Mouse (Mus musculus) heart, adult 11 months (tissue): Measurements from ENCODE around the gene Thsd7a.

Source experiments
- DNase-seq: peaks from one replicate; pipeline ENCODE4 v3.0.0; 2022

The Thsd7a gene

DNA sequence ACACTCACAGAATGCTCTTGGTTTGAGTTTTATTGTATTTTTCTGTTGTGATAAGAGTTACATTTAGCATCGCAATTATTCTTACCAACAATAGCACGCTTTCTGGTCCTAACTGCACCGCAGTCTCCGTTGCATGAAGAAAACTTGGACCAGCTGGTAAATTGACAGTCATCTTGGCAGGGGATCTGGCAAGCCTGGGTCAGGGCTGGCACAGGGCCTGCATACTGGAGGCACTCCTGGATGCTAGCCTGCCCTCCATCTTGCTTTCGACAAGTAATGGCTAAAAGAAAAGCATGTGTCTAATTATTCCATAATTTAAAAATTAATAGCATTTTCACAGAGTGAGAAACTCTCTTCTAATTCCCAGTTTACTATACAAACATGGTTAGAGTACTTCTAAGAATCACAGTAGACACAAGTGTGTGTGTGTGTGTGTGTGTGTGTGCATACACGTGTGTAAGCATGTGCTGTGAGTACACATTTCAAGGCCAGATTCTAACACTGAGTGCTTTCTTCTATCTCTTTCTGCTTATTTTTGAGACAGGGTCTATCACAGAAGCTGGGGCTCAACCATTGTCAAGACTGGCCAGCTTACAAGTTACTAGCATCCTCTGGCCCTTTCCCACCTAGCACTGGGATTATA is 368.0 kb downstream of the Thsd7a start:
- DNase-seq = peak; percentile 92

DNA sequence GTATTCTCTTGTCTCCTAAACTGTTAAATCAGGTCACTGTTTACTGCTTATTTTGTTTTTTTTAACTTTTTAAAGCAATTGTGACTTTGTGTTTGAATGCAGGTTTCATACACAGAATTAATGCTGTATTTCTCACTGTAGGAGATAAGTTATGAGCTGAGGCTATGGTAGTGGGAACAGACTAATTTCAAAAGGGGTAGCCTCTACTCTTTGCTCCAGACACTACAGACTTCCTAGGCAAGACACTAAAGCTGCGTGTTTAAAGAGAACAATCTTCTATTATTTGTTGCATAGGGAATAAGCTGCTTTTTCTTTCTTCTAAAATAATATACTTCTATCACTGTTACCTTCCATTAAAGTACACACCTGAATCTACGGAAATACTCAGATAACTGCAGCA is 368.5 kb downstream of the Thsd7a start:
- DNase-seq = no peak

DNA sequence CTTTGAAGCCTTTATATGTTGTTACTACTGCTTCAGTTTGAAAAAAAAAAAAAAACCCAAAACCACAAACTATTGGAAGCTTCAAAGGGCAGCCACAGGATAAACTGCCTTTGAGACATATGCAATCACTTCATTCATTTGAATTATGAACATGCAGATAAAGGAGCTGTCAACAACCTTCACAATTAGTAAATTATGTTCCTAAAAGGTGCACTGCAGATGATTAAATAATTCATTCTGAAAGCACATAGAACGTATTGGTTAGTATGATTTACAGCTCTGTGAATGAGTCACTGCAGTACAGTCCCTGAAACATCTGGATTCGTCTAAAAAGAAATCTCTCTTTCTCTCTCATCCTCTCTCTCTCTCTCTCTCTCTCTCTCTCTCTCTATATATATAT is 390.5 kb downstream of the Thsd7a start:
- no peak for DNase-seq

DNA sequence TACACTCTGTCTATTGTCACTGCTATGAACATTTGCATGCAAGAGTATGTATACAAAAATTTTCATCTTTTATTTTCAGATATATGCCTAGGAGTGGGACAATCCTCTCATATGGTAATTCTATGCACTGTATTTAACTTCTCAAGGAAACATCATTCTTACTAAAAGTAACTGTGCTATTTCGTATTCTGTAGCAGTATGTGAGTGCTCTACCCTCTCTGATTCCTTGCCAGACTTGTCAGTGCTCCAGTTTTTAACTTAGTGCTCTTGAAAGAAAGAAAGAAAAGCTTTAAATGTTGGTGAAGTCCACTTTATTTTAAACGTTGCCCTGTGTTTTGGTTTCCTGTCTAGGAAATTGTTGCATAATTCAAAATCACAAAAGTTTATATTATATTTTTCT is 395.6 kb downstream of the Thsd7a start:
- no peak for DNase-seq

DNA sequence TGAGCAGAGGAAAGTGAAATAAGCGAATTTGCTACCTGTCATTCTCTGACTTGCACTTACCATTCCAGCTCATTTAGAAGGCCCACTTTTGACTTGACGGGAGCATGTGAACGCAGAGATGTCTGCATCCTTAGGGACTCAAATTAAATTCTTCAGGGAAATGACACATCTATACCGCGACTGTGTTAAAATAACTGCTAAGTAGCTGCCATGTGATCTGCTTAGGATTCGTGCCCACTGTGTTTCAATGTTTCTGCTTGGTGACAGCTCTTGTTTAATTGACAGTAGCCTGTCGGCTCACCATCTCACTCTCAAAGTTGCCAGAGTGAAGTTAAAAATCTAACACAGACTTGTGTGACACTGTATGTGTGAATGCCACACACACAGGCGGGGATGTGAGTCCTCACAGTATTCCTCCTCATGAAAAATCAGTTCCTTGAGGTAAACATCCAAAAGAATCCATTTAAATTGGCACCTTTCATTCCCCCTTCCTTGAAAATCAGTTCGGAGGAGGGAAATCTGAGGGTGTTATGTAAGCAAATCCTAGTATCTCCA is 397.0 kb downstream of the Thsd7a start:
- no peak for DNase-seq

DNA sequence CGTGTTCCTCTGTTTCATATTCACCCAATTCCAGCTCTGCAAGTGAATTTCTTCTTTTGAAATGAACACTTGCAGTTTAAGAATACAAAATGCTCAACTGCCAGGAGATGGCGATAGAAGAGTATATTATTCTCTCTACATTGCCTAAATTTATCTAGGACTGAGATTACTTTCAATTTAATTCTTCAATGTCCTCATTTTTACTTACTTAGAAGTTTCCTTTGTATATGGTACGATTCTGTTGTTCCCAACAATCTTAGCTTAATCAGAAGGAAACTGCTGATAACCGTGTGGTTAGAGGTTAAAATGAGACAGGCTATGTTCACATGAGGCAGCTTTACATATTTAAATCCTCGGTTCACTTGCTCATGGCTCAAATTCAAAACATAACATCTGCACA is 398.5 kb downstream of the Thsd7a start:
- DNase-seq = no peak

DNA sequence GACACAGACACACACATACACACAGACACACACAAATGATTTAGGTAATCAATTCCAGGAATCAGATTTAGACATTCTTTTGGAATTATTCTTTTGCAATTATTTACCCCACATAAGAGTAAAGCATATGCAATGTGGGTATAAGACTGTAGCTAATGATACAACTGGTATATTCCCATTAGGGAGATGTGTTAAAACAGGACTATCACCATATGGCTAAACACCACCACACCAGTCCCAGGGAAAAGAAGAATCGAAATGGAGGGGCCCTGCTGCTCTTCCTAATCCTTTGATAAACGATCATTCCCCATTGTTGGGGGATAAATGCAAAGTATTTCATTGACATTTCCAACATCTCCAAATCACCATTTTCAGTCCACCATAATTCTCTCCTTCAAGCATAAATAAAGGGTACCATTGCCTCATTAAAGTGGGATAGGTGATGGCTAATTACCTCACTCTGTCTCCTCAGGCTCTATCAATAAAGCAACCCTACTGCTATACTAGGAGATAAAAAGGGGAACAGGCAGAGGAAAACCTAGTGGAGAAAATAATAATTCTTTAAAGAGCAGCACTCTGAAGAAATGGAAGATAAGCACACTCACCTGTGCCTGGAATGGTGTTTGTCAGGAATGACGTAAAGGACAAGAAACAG is 400.0 kb downstream of the Thsd7a start:
- DNase-seq = no peak

DNA sequence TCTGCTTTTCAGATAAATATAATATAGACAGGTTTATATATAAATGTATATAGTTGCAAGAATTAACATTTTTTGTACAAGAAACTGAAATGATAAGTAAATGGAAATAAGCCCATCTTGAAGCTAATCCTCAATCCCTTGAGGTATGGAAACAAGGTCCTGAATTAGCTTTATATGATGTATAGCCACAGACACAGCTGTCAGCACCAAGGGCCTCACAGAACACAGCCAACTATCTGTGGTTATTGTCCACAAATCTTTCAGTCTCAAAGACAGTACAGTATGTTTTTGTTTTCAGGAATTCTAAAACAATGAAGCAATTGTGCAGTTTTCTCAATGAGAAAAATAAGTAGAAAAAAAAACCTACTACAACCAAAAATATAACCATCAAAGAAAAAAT is 400.5 kb downstream of the Thsd7a start:
- no peak for DNase-seq

DNA sequence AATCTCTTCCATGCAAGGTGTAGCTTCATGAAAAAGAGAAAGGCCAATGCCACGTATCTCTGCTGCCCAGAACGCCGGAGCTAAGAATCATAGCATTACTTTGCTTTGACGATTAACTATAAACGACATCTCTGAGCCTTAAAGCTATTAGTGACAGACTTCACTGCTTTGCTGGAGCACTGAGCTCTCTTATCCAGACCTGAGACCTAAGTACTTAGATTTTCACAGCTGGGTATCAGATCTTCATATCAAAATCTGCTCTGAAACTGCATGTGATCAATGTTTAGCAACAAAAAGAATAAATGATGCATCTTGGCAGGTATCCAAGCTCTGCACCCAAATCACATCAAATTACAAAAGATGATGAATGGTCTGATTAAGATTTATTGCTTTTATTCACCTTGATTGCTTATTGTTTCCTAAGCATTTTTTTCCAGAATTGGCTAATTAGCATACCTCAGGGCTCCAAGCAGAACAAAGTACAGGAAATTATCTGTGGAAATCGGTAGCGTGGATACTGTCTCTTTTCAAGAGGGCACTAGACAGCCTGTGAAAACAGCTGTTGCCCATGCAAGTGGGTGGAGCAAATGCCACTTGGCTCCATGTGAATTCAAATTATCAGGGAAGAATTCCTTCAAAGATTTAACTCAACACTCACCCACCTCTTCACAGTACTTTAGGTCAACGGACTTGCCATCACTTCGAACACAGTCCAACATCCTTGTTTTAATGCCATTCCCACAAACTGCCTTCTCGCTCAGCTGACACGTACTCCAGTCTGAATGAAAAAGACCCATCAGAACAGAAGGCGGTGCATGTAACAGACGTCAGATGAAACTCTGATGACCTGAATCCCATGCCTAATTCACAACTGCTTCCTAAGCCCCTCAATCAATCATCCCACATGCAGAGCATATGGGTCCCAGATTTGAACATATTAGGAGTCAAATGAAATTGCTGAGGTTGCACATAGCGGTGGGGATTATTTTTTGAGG is 412.3 kb downstream of the Thsd7a start:
- no peak for DNase-seq

DNA sequence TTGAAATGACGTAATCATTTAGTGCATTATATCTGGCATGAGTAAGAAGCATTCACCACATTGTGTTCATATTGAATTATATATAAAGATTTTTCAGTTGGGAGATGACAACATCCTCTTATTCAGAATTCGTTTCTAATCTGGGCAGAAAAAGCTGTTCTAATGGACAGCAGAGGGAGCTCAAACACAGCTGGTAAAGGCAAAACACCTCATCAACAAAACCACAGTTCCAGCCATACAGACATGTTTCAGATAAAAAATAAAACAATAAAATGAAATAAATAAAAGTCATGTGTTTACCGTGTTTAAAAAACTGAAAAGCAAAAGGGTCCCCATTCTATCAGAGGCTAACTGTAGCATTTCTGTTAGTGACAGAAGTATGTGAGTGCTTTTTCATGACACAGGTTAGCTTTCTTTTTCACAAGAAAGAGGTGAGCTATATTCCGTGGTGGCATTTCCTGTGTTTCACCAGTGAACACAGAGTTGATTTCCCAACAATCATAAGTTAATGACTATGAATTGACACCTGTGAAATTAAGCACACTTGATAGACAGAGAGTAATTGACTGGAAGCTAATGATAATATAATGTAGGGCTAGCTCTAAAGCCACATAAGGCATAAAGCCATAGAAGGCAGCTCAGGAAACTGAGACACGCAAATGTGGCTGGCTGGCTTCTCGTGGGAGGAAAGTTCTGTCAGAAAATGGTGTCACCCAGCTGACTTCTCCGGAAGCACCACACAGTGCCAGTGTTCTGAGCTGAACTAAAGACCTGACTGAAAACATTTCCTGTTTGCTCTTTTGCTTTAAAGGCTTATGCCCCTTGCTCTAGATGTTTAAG is 433.9 kb downstream of the Thsd7a start:
- no peak for DNase-seq

DNA sequence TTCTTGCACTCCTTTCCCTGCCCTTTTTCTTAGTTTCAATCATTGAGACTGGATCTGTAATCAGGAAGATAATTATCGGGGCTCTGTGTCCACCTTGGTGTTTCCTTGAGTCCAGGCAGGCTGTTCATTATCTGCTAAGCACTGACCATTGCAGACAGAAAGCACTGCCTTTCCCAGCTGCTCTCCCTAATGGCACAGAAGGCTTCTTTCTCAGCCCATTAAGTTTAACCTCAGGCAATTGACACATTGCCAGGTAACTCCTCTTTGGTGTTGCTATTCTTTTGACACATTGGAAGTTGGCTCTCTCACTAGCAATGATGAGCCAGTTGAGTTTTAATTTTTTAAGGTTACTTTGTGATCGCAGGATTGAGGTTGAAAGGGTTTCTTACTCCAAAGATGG is 441.7 kb downstream of the Thsd7a start:
- no peak for DNase-seq

DNA sequence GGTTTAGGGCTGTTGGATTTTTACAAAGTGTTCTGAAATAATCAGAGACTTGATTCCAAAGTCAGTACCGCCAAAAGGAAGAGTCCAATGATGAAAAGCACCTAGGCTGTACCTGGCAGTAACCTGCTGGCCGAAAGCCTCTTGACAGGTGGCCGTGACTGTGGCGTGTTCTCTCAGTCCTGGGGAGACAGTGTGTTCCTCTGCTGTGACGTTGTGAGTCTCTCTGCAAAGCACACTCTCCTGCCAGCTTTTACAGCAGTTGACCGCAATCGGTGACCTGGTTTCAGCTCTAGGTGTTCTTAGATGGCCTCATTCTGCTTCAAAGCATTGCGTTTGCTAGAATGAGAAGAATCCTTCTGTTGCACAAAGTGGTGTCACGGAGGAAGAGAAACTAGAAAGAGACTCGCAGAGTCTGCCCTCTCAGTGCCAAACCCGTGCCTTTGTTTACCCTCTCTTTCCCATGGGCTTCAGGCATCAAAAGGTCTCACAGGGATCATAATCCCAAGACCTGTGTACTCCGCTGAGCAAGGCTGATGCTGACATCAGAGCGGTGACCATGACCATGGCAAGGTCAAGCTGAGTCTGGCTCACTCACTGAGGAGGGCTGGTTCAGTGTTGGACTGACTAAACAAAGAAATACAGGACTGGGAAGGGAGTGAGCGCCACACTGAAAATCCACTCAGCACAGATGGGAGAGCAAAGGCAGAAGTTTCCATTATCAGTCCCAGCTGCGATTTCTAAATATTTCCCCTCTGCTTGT is 486.4 kb downstream of the Thsd7a start:
- DNase-seq = peak; percentile 78
